Mouse (Mus musculus) gastrocnemius, postnatal 36 days (tissue): ENCODE measurements at regions not wholly inside any gene's neighbourhood (a gene's known extent, or its start where the extent isn't known, plus 50 kb on each side); places are given as distances from the start of the nearest gene placed in this dataset.

Source experiments
- DNase-seq, 2 experiments: peaks; one replicate each; pipeline ENCODE4 v3.0.0; 2022
- intact Hi-C: fragments of 180-260 bp; cut with DNase I; formaldehyde crosslinking; loops from one replicate; pipeline ENCODE4 v1.15.1; 2025

GRCm38 (mm10) chr6:99803983-99804904 lies 78.1 kb upstream of the Prok2 start:
- DNase-seq, result peak; percentile 80 to 90
- intact Hi-C loops, result loop anchor here (5.0 to 10.0 kb wide), 2 partner anchors 483 to 711 kb away; partner anchors contain the start of gene Rybp

DNA sequence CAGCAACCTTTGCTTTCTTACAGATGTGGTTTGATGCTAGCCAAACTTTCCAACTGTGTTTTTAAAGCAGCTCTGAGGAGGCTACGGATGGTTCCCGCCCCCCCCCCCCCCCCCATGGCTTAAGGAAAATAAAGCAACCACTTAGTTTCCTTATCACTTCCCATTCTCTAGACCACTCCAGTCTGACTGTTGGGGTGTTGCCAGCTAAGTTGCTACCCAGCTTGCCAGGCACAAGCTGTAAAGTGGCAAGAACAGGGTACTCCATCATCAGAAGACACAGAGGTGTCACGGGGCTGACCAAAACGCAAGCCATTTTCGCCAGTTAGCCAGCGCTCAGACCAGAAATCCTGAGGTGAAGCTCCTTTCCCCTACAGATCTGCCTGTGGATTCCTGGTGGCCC lies 74.7 kb upstream of the Prok2 start:
- intact Hi-C loops, result loop anchor here (5.0 to 10.0 kb wide), 2 partner anchors 486 to 714 kb away; partner anchors contain the start of gene Rybp
- no peak for DNase-seq

DNA sequence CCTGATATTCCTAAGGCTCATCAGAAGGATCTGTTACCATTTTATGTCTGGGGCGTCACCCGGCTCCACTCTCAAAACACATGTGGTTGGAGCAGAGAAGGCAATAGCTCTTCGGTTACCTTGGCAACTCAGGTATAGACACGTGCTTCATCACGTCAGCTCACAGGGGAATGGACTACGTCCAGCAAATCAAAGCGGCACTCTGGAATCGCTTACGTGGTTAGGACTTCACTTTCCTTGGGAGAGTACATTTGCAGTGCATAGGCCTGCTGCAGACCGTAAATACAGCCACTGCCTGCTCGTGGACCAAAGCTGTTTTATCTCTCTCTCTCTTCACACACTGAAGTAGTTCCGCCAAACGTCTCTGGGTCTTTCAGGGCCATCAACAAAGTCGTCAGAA lies 74.1 kb upstream of the Prok2 start:
- intact Hi-C loops, result loop anchor here (5.0 to 10.0 kb wide), 2 partner anchors 487 to 714 kb away; partner anchors contain the start of gene Rybp
- no peak for DNase-seq

GRCm38 (mm10) chr6:99796390-99796789 lies 70.2 kb upstream of the Prok2 start:
- intact Hi-C loops, result no loop called here
- DNase-seq, result no peak

GRCm38 (mm10) chr6:99793546-99793945 lies 67.4 kb upstream of the Prok2 start:
- intact Hi-C loops, result no loop called here

DNA sequence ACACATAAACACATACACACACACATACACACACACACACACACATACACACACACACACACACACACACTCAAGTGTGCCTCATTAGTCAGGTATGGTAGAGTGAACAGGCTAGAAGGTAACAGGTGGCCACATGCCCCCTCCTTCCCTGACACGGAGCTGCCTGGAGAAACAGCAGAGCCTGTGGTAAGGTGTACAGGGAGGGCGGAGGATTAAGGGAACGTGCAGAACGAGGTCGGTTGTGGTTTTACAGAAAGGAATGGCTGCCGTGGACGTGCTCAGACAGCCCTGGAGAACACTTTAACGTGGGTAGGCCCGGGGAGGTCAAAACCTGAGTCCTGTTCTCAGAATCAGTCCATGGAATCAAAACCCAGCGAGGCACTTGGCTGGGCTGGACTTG lies 66.2 kb upstream of the Prok2 start:
- no peak for DNase-seq
- intact Hi-C loops, result no loop called here

More at GRCm38 (mm10) chr6:99793546-99793945, 67.4 kb upstream of the Prok2 start:
- no peak for DNase-seq

DNA sequence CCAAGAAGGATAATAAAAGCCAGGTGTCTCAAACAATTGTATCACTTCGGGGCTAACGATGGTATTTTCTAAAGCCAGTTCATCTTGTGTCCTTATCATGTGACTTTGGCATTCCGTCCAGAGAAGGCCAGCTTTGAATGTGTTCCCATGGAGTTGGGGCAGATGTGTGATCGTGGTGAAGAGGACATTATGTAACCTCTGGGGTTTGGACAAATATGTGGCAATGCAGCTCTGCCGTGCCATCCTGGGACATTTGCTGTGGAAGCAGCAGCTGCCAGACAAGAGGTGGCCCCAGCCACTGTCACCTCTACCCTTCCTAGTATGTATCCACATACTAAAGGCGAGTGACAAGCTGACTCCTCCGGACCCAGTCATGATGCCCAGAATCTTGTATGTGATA lies 60.8 kb upstream of the Prok2 start:
- DNase-seq, result no peak
- intact Hi-C loops, result no loop called here

DNA sequence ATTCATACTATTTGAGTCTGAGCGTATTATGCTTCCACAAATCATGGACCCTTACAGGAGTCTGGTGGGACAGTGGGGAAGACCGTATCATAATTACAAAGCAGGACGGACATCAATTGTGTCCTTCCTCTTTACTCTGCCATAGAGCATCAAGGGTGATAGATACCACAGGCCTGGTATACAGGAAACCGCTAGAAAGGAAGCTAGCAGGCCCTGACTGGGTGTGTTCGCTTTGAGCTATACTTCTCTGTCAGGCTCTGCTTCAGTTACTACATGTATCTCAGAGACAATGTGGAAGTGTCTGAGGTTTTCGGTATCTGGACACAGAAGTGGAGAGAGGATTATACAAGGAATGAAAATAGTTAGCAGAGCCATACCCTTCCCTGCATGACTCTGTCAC lies 59.0 kb upstream of the Prok2 start:
- no peak for DNase-seq
- intact Hi-C loops, result no loop called here

- intact Hi-C loops, result no loop called here
- DNase-seq, result no peak
Observed at GRCm38 (mm10) chr6:99784804-99785203, 58.6 kb upstream of the Prok2 start.

DNA sequence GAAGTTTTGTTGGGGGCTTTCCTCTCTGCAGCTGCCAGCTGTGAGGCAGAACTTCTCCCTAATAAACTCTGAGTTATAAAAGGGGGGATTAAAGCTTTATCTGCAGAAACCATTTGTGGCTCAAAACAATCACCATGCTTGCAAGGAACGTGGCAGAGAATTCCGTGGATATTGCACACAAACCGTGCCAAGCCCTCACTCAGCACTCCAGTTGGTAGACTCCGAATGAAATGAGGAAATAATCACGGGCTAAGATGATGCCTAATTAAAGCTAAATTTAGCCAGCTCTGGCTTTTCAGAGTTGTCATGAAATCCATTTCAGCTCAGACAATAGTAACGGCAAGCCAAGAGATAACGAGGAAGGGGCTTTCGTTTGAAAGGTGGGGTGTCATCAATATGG lies 58.1 kb upstream of the Prok2 start:
- intact Hi-C loops, result no loop called here

GRCm38 (mm10) chr6:99782996-99783395 lies 56.8 kb upstream of the Prok2 start:
- intact Hi-C loops, result no loop called here

More for the DNA sequence above, 58.1 kb upstream of the Prok2 start:
- DNase-seq, result no peak

More at GRCm38 (mm10) chr6:99782996-99783395, 56.8 kb upstream of the Prok2 start:
- DNase-seq, result no peak
